Mouse (Mus musculus): ENCODE data around the gene Krt34. TPM values are rescaled to one million over a fixed set of nuclear protein-coding genes. Genes with fewer than 3 reads are reported as not detected.

Gene Krt34
- polyA plus RNA-seq, 1 experiment from 2014 or later = not detected

DNA sequence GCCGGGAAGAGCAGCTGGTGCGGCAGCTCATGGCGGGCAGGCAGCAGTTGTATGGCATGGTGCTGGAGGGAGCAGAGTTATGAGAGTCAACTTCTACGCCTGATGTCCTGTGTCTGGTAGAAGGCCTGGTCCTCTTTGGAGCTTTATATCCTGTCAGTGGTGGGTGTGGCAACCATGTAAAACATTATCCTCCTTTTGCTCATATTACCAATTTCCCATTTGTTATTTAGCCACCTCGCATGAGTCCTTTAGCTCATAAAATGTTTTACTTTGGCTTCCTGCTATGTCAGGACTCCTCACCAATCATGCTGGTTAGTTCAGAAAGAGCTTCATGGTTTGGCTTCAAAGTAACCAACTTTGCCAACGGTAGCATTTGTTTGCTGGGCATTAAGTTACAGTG is 11.6 kb downstream of the Krt34 start, which contains the start of gene Krt33b:
TSS of gene Krt33b (minus strand) at position 101 of the 400 bp plus-strand sequence.
- Histone ChIP-seq H3K4me1 (replicated peaks) (0 out of 2 replicates have a peak, but pooled peaks cover 3% of the 10 kb centered on the region), H3K4me3 (replicated peaks) (no peak within 1 kb of the TSS), H3K4me2 (replicated peaks) (no peak within 1 kb of the TSS), H3K27ac (no peak within 1 kb of the TSS), H3K9me3 (no peaks in the 10 kb centered on the region), H3K9ac (replicated peaks) (no peak within 1 kb of the TSS), H3K27me3 (no peaks in the 10 kb centered on the region), H3K36me3 (no peaks in the 10 kb centered on the region)
- 83% methylated on average over 6 of the region's 6 CpGs for whole genome bisulfite sequencing
- no peak for ATAC-seq

- no peaks in the 10 kb centered on the region for H3K36me3 ChIP-seq
- no peak overlapping the region for H3K4me2 ChIP-seq (replicated peaks)
- ATAC-seq = no peak
- H3K4me1 ChIP-seq (replicated peaks) = 0 out of 2 replicates have a peak, but pooled peaks cover 3% of the 10 kb centered on the region
- 82% methylated on average over 5 of the region's 5 CpGs for whole genome bisulfite sequencing
- H3K27me3 ChIP-seq = no peaks in the 10 kb centered on the region
- H3K4me3 ChIP-seq (replicated peaks) = no peak overlapping the region
- no peaks in the 10 kb centered on the region for H3K9me3 ChIP-seq
- H3K27ac ChIP-seq = no peak overlapping the region
- no peak overlapping the region for H3K9ac ChIP-seq (replicated peaks)
Measured at GRCm38 (mm10) chr11:100021438-100021837, 19.9 kb downstream of the Krt34 start.

DNA sequence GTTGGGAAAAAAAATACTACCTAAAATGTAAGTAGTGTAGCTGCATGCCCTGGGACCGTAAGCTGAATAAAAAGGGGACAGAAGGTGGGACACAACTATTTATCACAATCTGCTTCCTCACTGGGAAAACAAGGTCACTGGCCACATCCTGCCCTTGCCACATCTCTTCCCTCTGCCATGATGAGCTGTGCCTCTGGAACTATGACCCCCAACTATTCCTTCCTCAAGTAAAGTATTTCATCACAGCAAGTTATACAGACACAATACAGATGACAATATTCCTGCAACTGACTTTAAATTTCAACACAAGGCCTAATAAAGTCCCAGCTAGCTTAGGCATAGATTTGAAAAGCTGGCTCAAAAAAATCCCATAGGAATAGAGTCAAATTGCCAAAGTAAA is 21.9 kb downstream of the Krt34 start:
- no peaks in the 10 kb centered on the region for H3K4me1 ChIP-seq (replicated peaks)
- H3K9ac ChIP-seq (replicated peaks) = no peak overlapping the region
- H3K36me3 ChIP-seq = no peaks in the 10 kb centered on the region
- H3K4me3 ChIP-seq (replicated peaks) = no peak overlapping the region
- no peaks in the 10 kb centered on the region for H3K9me3 ChIP-seq
- H3K4me2 ChIP-seq (replicated peaks) = no peak overlapping the region
- H3K27me3 ChIP-seq = no peaks in the 10 kb centered on the region
- 100% methylated on average over 1 of the region's 1 CpGs for WGBS
- no peak for ATAC-seq
- H3K27ac ChIP-seq = no peak overlapping the region

DNA sequence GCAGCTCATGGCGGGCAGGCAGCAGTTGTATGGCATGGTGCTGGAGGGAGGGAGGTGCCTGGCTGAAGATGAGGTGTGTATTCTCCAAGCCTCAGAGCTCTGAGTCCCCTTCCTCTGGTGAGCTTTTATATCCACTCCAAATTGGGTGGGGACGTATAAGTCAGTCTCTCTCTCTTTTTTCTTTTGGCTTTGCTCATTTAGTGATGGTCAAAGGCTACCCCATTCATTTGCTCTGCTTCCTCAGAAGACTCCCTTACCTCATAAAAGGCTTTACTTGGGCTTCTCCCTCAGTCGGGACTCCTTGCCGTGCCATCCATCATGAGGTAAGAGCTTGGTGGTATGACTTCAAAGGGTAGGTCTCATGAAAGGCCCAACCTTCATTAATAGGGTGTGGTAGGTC is 25.2 kb downstream of the Krt34 start, which contains the start of gene Krt33a:
TSS of gene Krt33a (minus strand) at position 101 of the 400 bp plus-strand sequence.
- Histone ChIP-seq H3K9ac (replicated peaks) (no peak within 1 kb of the TSS), H3K9me3 (no peaks in the 10 kb centered on the region), H3K4me1 (replicated peaks) (no peaks in the 10 kb centered on the region), H3K27ac (no peak within 1 kb of the TSS), H3K4me3 (replicated peaks) (no peak within 1 kb of the TSS), H3K36me3 (no peaks in the 10 kb centered on the region), H3K4me2 (replicated peaks) (no peak within 1 kb of the TSS), H3K27me3 (no peaks in the 10 kb centered on the region)
- WGBS = 87% methylated on average over 4 of the region's 4 CpGs
- no peak for ATAC-seq

DNA sequence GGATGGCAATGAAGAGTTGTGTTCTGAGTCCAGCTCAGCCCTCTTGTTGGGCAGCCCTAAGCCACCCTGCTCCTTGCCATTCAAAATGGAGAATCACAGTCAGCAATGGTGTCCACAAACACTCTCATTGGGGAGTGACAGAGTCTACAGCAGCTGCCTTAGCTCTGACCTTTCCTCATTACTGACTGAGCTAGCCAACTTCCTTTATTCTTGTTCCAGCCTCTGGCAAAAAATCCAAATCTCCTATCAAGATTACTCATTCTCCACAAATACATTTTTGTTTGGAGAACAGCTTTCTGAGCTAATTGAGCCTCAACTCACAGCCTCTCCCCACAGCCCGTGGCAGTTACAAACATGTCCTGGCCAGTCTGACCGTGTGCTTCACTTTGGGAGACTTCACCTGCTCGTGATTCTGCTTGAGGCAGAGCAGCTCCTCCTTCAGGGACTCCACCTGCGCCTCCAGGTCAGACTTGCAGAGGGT is 27.6 kb downstream of the Krt34 start:
- H3K36me3 ChIP-seq = no peaks in the 10 kb centered on the region
- ATAC-seq = no peak
- no peak overlapping the region for H3K9ac ChIP-seq (replicated peaks)
- H3K27ac ChIP-seq = no peak overlapping the region
- no peaks in the 10 kb centered on the region for H3K9me3 ChIP-seq
- H3K4me3 ChIP-seq (replicated peaks) = no peak overlapping the region
- H3K4me1 ChIP-seq (replicated peaks) = no peaks in the 10 kb centered on the region
- 81% methylated on average over 4 of the region's 4 CpGs for WGBS
- H3K4me2 ChIP-seq (replicated peaks) = no peak overlapping the region
- no peaks in the 10 kb centered on the region for H3K27me3 ChIP-seq

- no peak overlapping the region for H3K9ac ChIP-seq (replicated peaks)
- H3K36me3 ChIP-seq = no peaks in the 10 kb centered on the region
- no peak overlapping the region for H3K4me3 ChIP-seq (replicated peaks)
- WGBS = 85% methylated on average over 5 of the region's 5 CpGs
- no peak overlapping the region for H3K4me2 ChIP-seq (replicated peaks)
- H3K27me3 ChIP-seq = no peaks in the 10 kb centered on the region
- H3K27ac ChIP-seq = no peak overlapping the region
- ATAC-seq = no peak
- no peaks in the 10 kb centered on the region for H3K9me3 ChIP-seq
- H3K4me1 ChIP-seq (replicated peaks) = no peaks in the 10 kb centered on the region
Measured at GRCm38 (mm10) chr11:100010682-100011081, 30.7 kb downstream of the Krt34 start.

- H3K9ac ChIP-seq (replicated peaks) = no peak overlapping the region
- H3K4me1 ChIP-seq (replicated peaks) = no peaks in the 10 kb centered on the region
- no peaks in the 10 kb centered on the region for H3K9me3 ChIP-seq
- no peaks in the 10 kb centered on the region for H3K27me3 ChIP-seq
- no peak overlapping the region for H3K4me2 ChIP-seq (replicated peaks)
- no peak overlapping the region for H3K4me3 ChIP-seq (replicated peaks)
- no peak for ATAC-seq
- H3K27ac ChIP-seq = no peak overlapping the region
- WGBS = 84% methylated on average over 5 of the region's 5 CpGs
- H3K36me3 ChIP-seq = no peaks in the 10 kb centered on the region
Measured at GRCm38 (mm10) chr11:100008336-100008735, 33.0 kb downstream of the Krt34 start.

- 53% methylated on average over 3 of the region's 3 CpGs for WGBS
- no peak for ATAC-seq
- H3K9me3 ChIP-seq = no peaks in the 10 kb centered on the region
- no peaks in the 10 kb centered on the region for H3K27me3 ChIP-seq
- no peak overlapping the region for H3K9ac ChIP-seq (replicated peaks)
- no peak overlapping the region for H3K4me3 ChIP-seq (replicated peaks)
- H3K27ac ChIP-seq = no peak overlapping the region
- no peak overlapping the region for H3K4me2 ChIP-seq (replicated peaks)
- H3K4me1 ChIP-seq (replicated peaks) = no peaks in the 10 kb centered on the region
- H3K36me3 ChIP-seq = no peaks in the 10 kb centered on the region
Measured at GRCm38 (mm10) chr11:100006624-100007023, 34.7 kb downstream of the Krt34 start.

DNA sequence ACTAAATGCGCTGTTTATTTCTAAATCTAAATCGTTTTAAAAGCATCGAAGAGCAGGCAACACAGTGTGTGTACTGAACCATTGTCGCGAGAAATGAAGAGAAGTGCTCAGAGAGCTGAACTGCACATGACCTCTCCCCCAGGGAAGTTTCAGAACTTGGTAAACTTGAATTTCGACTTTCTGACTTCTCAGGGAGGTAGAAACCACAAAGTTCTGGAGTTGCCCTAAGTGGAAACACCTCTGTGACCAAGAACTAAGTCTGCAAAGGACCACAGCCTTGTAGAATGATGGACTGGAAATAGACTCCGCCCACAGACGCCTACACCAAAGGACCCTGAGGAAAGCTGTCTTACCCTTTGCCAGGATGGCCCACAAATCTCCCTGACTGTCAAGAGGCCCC is 35.4 kb downstream of the Krt34 start:
- Histone ChIP-seq H3K27me3 (no peaks in the 10 kb centered on the region), H3K4me2 (replicated peaks) (no peak overlapping the region), H3K27ac (no peak overlapping the region), H3K9ac (replicated peaks) (no peak overlapping the region), H3K4me3 (replicated peaks) (no peak overlapping the region), H3K9me3 (no peaks in the 10 kb centered on the region), H3K36me3 (no peaks in the 10 kb centered on the region), H3K4me1 (replicated peaks) (no peaks in the 10 kb centered on the region)
- ATAC-seq = no peak
- WGBS = 92% methylated on average over 8 of the region's 8 CpGs

GRCm38 (mm10) chr11:100004846-100005245 is 36.5 kb downstream of the Krt34 start:
- Histone ChIP-seq H3K36me3 (no peaks in the 10 kb centered on the region), H3K4me1 (replicated peaks) (no peaks in the 10 kb centered on the region), H3K27ac (no peak overlapping the region), H3K4me3 (replicated peaks) (no peak overlapping the region), H3K27me3 (no peaks in the 10 kb centered on the region), H3K9me3 (no peaks in the 10 kb centered on the region), H3K4me2 (replicated peaks) (no peak overlapping the region), H3K9ac (replicated peaks) (no peak overlapping the region)
- 30% methylated on average over 6 of the region's 6 CpGs for WGBS
- no peak for ATAC-seq

DNA sequence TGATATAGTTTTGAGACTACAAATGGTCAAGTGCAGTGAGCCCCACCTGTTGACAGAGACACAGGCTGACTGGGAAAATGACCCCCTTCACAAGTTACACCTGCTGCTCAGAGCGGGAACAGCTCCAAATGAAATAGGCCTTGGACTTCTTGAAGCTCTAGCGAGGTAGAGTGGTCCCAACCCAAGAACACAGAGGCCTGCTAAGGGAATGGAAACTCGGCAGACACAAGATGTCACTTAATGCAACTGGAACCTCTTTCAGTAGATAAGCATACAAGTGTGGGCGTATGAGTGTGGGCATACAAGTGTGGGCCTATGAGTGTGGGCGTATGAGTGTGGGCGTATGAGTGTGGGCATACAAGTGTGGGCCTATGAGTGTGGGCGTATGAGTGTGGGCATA is 42.3 kb downstream of the Krt34 start:
- Histone ChIP-seq H3K27ac (no peak overlapping the region), H3K4me3 (replicated peaks) (no peak overlapping the region), H3K4me2 (replicated peaks) (no peak overlapping the region), H3K4me1 (replicated peaks) (no peaks in the 10 kb centered on the region), H3K9ac (replicated peaks) (no peak overlapping the region), H3K9me3 (no peaks in the 10 kb centered on the region), H3K27me3 (no peaks in the 10 kb centered on the region), H3K36me3 (no peaks in the 10 kb centered on the region)
- no peak for ATAC-seq
- WGBS = 91% methylated on average over 7 of the region's 7 CpGs

GRCm38 (mm10) chr11:99994384-99994661 is 47.0 kb downstream of the Krt34 start:
- 0 out of 2 replicates have a peak, but pooled peaks cover 3% of the 10 kb centered on the region for H3K4me1 ChIP-seq (replicated peaks)
- no peak overlapping the region for H3K4me3 ChIP-seq (replicated peaks)
- 78% methylated on average over 4 of the region's 4 CpGs for WGBS
- H3K27me3 ChIP-seq = no peaks in the 10 kb centered on the region
- ATAC-seq = no peak
- H3K9ac ChIP-seq (replicated peaks) = no peak overlapping the region
- no peaks in the 10 kb centered on the region for H3K9me3 ChIP-seq
- H3K4me2 ChIP-seq (replicated peaks) = no peak overlapping the region
- no peak overlapping the region for H3K27ac ChIP-seq
- H3K36me3 ChIP-seq = no peaks in the 10 kb centered on the region

- ATAC-seq = no peak
- Histone ChIP-seq H3K4me3 (replicated peaks) (peak within 1 kb of the TSS; percentile 28), H3K9me3 (no peaks in the 10 kb centered on the region), H3K4me2 (replicated peaks) (peak within 1 kb of the TSS; percentile 44), H3K9ac (replicated peaks) (0 out of 2 replicates have a peak within 1 kb of the TSS, but pooled peaks have one; percentile 46), H3K4me1 (replicated peaks) (0 out of 2 replicates have a peak, but pooled peaks cover 3% of the 10 kb centered on the region), H3K27me3 (no peaks in the 10 kb centered on the region), H3K27ac (no peak within 1 kb of the TSS), H3K36me3 (no peaks in the 10 kb centered on the region)
- WGBS = 30% methylated on average over 26 of the region's 26 CpGs
Measured at GRCm38 (mm10) chr11:99993620-99994383, 47.6 kb downstream of the Krt34 start, which contains the start of gene Krtap17-1. Gene Krtap17-1 (minus strand): TSS chr11:99993994.
